Mouse (Mus musculus) adrenal gland, postnatal 25 days (tissue): Measurements from ENCODE around the gene Slc35b4. TPM values are rescaled to one million over a fixed set of nuclear protein-coding genes. Genes with fewer than 3 reads are reported as not detected.

Experiments
- DNase-seq: peaks from one replicate; pipeline ENCODE4 v3.0.0; 2021; ENCODE audit warnings: mixed read lengths
- long read RNA-seq: library from polyadenylated mRNA; stranded (forward); transcript quantifications from one replicate; pipeline ENCODE4 v2.0.0, GENCODE M21; 2021
- total RNA-seq: library from RNA; stranded (reverse); gene quantifications from 2 replicates; pipeline ENCODE4 v1.2.3, GENCODE M21; 2021

The Slc35b4 gene
- 28.5 and 35.1 TPM in 2 replicates for total RNA-seq
- long read RNA-seq, full-length matches to known transcripts: 21 of 29 reads
- long read RNA-seq, partial matches to known transcripts: 1 of 29 reads
- long read RNA-seq, other reads (novel, unspliced or antisense): 7 of 29 reads

- peak; percentile 87 for DNase-seq
Observed at GRCm38 (mm10) chr6:34176864-34177247, at the start of gene Slc35b4. Gene Slc35b4, minus strand, starts transcription at chr6:34177111.

GRCm38 (mm10) chr6:34225004-34225599 lies 48.2 kb upstream of the Slc35b4 start:
- no peak for DNase-seq

GRCm38 (mm10) chr6:34216450-34217319 lies 39.8 kb upstream of the Slc35b4 start:
- DNase-seq: no peak

- no peak for DNase-seq
Observed at GRCm38 (mm10) chr6:34205754-34206153, 28.8 kb upstream of the Slc35b4 start.

GRCm38 (mm10) chr6:34204971-34205572 lies 28.2 kb upstream of the Slc35b4 start:
- DNase-seq: peak; percentile 68

- DNase-seq: no peak
Observed at GRCm38 (mm10) chr6:34203503-34203902, 26.6 kb upstream of the Slc35b4 start.

GRCm38 (mm10) chr6:34194981-34195380 lies 18.1 kb upstream of the Slc35b4 start:
- no peak for DNase-seq

GRCm38 (mm10) chr6:34193708-34194475 lies 17.0 kb upstream of the Slc35b4 start:
- DNase-seq: peak; percentile 53

- no peak for DNase-seq
Observed at GRCm38 (mm10) chr6:34191401-34191800, 14.5 kb upstream of the Slc35b4 start.

GRCm38 (mm10) chr6:34189494-34189893 lies 12.6 kb upstream of the Slc35b4 start:
- DNase-seq: no peak

- no peak for DNase-seq
Observed at GRCm38 (mm10) chr6:34187986-34188599, 11.2 kb upstream of the Slc35b4 start.

- DNase-seq: no peak
Observed at GRCm38 (mm10) chr6:34187273-34187863, 10.5 kb upstream of the Slc35b4 start.

- no peak for DNase-seq
Observed at GRCm38 (mm10) chr6:34183326-34183725, 6.4 kb upstream of the Slc35b4 start.

- DNase-seq: no peak
Observed at GRCm38 (mm10) chr6:34181961-34182360, 5.0 kb upstream of the Slc35b4 start.

GRCm38 (mm10) chr6:34179911-34180310 lies 3.0 kb upstream of the Slc35b4 start:
- no peak for DNase-seq

GRCm38 (mm10) chr6:34179007-34179406 lies 2.1 kb upstream of the Slc35b4 start:
- no peak for DNase-seq

GRCm38 (mm10) chr6:34176111-34176863 lies 624 bp downstream of the Slc35b4 start:
- no peak for DNase-seq

GRCm38 (mm10) chr6:34174715-34175114 lies 2.2 kb downstream of the Slc35b4 start:
- DNase-seq: no peak

GRCm38 (mm10) chr6:34173251-34173650 lies 3.7 kb downstream of the Slc35b4 start:
- DNase-seq: no peak

- no peak for DNase-seq
Observed at GRCm38 (mm10) chr6:34171748-34172457, 5.0 kb downstream of the Slc35b4 start.
